Mouse (Mus musculus): ENCODE measurements around the gene Klc1. TPM values are rescaled to one million over a fixed set of nuclear protein-coding genes. Genes with fewer than 3 reads are reported as not detected.
"Not testable (repeated sequence)": the region's sequence is repeated elsewhere in the genome, so short reads cannot be mapped to it uniquely, and the experiment has no call there.

Gene Klc1
- polyA plus RNA-seq, 1 experiment from 2014 or later = 91.6 TPM

DNA sequence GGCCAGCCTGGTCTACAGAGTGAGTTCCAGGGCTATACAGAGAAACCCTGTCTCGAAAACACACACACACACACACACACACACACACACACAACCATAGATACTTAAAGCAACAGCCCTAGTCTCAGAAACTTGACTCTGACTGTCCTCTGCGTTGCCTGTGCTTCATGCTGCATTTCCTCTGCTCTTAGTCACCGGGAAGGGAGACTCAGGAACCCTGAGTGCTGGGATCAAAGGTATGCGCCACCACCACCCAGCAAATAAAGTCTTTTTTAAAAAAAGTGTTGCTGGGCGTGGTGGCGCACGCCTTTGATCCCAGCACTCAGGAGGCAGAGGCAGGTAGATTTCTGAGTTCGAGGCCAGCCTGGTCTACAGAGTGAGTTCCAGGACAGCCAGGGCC is 22.0 kb upstream of the Klc1 start:
- H3K4me3 ChIP-seq (ENCODE audit: low read length); H3K9me3 ChIP-seq (ENCODE audit: control insufficient read depth, low read length); H3K9ac ChIP-seq (ENCODE audit: low read depth, low read length); ATAC-seq (ENCODE audit: low FRiP score, low TSS enrichment); H3K27me3 ChIP-seq (ENCODE audit: control insufficient read depth, insufficient read depth, low read length); H3K36me3 ChIP-seq (ENCODE audit: control insufficient read depth, insufficient read depth, low read length); H3K4me2 ChIP-seq (replicated peaks; ENCODE audit: low read depth, low read length); H3K27ac ChIP-seq (ENCODE audit: low read depth, low read length): not testable (repeated sequence)
- WGBS = 85% methylated on average over 8 of the region's 8 CpGs
- H3K4me1 ChIP-seq (ENCODE audit: control insufficient read depth, insufficient read depth, low read length) = peaks cover 11% of the 10 kb centered on the region; the same call in 1 of the 2 replicates

DNA sequence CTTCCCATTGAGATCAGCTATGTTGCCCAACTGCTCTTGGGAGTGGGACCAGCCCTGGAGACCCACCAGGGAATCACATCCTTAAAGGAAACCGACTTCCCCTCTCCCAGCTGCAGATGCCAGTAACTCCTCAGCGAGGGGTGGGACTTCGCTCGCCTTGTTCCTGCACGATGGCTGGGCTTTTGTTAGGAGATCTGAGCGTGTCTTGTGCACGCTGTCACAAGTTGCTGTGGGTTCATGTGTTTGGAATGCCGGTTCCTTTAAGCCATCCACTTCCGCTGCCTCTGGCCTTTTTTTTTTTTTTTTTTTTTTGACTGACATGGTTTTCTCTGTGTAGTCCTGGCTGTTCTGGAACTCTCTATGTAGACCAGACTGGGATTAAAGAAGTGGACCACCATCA is 21.3 kb upstream of the Klc1 start:
- Histone ChIP-seq H3K4me1 (ENCODE audit: control insufficient read depth, insufficient read depth, low read length) (peaks cover 6% of the 10 kb centered on the region; the same call in 1 of the 2 replicates), H3K4me3 (ENCODE audit: low read length) (no peak overlapping the region), H3K27me3 (ENCODE audit: control insufficient read depth, insufficient read depth, low read length) (no peaks in the 10 kb centered on the region), H3K9ac (ENCODE audit: low read depth, low read length) (no peak overlapping the region), H3K9me3 (ENCODE audit: control insufficient read depth, low read length) (no peaks in the 10 kb centered on the region), H3K36me3 (ENCODE audit: control insufficient read depth, insufficient read depth, low read length) (no peaks in the 10 kb centered on the region; the same call in 1 of the 2 replicates), H3K4me2 (replicated peaks; ENCODE audit: low read depth, low read length) (no peak overlapping the region), H3K27ac (ENCODE audit: low read depth, low read length) (no peak overlapping the region)
- no peak for ATAC-seq (ENCODE audit: low FRiP score, low TSS enrichment)
- WGBS = 80% methylated on average over 9 of the region's 9 CpGs

DNA sequence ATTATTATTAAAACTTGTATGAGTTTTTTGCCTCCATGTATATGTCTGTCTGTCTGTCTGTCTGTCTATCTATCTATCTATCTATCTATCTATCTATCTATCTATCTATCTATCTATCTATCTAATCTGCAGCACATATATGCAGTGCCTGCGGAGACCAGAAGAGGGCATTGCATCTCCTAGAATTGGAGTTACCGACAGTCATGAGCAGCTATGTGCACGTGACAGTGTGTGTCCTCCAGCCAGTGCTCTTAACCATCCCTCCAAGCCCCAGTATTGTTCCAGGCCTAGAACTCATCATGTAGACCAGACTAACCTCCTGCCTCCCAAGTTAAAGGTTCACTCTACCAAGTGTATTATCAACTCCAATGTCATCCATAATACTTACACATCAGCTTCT is 19.9 kb upstream of the Klc1 start:
- no peak for ATAC-seq (ENCODE audit: low FRiP score, low TSS enrichment)
- H3K4me1 ChIP-seq (ENCODE audit: control insufficient read depth, insufficient read depth, low read length) = 0 out of 2 replicates have a peak, but pooled peaks cover 6% of the 10 kb centered on the region
- 15% methylated on average over 3 of the region's 3 CpGs for whole genome bisulfite sequencing
- H3K9me3 ChIP-seq (ENCODE audit: control insufficient read depth, low read length) = no peaks in the 10 kb centered on the region
- H3K9ac ChIP-seq (ENCODE audit: low read depth, low read length) = no peak overlapping the region
- H3K4me2 ChIP-seq (replicated peaks; ENCODE audit: low read depth, low read length) = no peak overlapping the region
- no peak overlapping the region for H3K4me3 ChIP-seq (ENCODE audit: low read length)
- no peaks in the 10 kb centered on the region; the same call in 1 of the 2 replicates for H3K36me3 ChIP-seq (ENCODE audit: control insufficient read depth, insufficient read depth, low read length)
- H3K27ac ChIP-seq (ENCODE audit: low read depth, low read length) = no peak overlapping the region
- no peaks in the 10 kb centered on the region for H3K27me3 ChIP-seq (ENCODE audit: control insufficient read depth, insufficient read depth, low read length)

DNA sequence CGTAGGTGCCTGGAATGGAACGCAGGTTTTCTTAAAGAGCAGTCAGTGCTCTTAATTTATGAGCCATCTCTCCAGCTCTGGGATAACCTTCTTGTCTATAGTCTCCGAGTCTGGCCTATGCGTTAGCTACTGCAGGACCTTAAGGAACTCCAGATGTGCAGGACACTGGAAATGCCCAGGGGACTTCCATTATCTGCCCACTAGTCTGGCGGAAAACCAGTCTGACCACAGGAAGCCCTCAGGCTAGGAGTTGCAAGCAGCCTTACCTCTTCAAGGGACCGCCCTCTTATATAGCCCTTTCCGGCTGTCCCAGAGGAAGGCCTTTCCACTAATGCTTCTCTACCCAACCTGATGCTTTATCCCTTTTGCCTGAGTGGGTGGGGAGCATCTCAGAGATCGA is 17.3 kb upstream of the Klc1 start:
- H3K27me3 ChIP-seq (ENCODE audit: control insufficient read depth, insufficient read depth, low read length) = no peaks in the 10 kb centered on the region
- no peak for ATAC-seq (ENCODE audit: low FRiP score, low TSS enrichment)
- H3K36me3 ChIP-seq (ENCODE audit: control insufficient read depth, insufficient read depth, low read length) = no peaks in the 10 kb centered on the region; the same call in 1 of the 2 replicates
- H3K9me3 ChIP-seq (ENCODE audit: control insufficient read depth, low read length) = no peaks in the 10 kb centered on the region
- H3K4me1 ChIP-seq (ENCODE audit: control insufficient read depth, insufficient read depth, low read length) = peaks cover 19% of the 10 kb centered on the region
- H3K27ac ChIP-seq (ENCODE audit: low read depth, low read length) = no peak overlapping the region
- no peak overlapping the region for H3K4me3 ChIP-seq (ENCODE audit: low read length)
- H3K9ac ChIP-seq (ENCODE audit: low read depth, low read length) = no peak overlapping the region
- no peak overlapping the region for H3K4me2 ChIP-seq (replicated peaks; ENCODE audit: low read depth, low read length)
- WGBS = 62% methylated on average over 8 of the region's 8 CpGs

DNA sequence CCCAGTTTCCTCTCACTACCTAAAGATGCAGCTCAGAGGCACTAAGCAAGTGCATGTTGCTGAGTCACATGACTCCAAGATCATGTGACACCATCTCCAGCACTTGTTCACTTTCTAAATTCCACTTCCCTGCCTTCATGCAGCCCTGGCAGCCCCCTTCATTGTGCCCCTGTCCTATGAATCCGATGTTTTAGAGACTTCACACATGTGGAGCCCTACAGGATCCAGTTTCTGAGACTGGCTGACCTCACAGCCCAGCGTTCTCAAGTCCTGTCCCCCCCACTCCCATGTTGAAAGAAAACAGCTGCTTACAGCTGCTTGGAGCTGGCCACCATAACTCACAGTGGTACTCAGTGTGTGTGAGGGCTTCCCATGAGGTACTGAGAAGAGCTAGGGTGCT is 15.2 kb upstream of the Klc1 start:
- Histone ChIP-seq H3K4me3 (ENCODE audit: low read length) (no peak overlapping the region), H3K9me3 (ENCODE audit: control insufficient read depth, low read length) (no peaks in the 10 kb centered on the region), H3K4me2 (replicated peaks; ENCODE audit: low read depth, low read length) (no peak overlapping the region; the same call in 1 of the 2 replicates), H3K9ac (ENCODE audit: low read depth, low read length) (no peak overlapping the region), H3K36me3 (ENCODE audit: control insufficient read depth, insufficient read depth, low read length) (no peaks in the 10 kb centered on the region; the same call in 1 of the 2 replicates), H3K4me1 (ENCODE audit: control insufficient read depth, insufficient read depth, low read length) (peaks cover 22% of the 10 kb centered on the region), H3K27me3 (ENCODE audit: control insufficient read depth, insufficient read depth, low read length) (no peaks in the 10 kb centered on the region), H3K27ac (ENCODE audit: low read depth, low read length) (peak overlapping the region; percentile 71)
- whole genome bisulfite sequencing = 24% methylated on average over 2 of the region's 2 CpGs
- peak; percentile 86 for ATAC-seq (ENCODE audit: low FRiP score, low TSS enrichment)

DNA sequence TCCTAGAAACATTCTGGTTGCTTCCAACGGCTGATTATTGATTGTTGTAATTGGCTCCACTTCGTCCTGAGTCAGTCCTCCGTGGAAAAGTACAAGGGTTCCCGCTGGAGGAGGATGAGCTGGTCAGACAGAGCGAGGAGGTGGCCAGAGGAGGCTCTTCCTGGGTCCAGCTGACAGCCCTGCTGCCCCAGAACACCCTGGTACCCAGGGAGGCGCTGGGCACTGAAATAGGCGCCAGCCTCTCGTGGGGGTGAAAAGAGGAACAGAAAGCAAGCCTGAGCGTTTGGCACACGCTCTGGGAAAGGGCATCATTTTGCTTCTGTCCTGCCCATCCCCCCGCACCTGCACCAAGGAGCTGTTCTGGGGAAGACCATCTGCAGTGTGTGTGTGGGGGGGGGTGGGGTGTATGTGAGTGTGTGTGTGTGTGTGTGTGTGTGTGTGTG is 14.6 kb upstream of the Klc1 start:
- 67% methylated on average over 11 of the region's 11 CpGs for WGBS
- ATAC-seq (ENCODE audit: low FRiP score, low TSS enrichment) = no peak
- H3K9ac ChIP-seq (ENCODE audit: low read depth, low read length) = no peak overlapping the region
- peak overlapping the region; percentile 71 for H3K27ac ChIP-seq (ENCODE audit: low read depth, low read length)
- no peak overlapping the region; the same call in 1 of the 2 replicates for H3K4me2 ChIP-seq (replicated peaks; ENCODE audit: low read depth, low read length)
- peaks cover 22% of the 10 kb centered on the region for H3K4me1 ChIP-seq (ENCODE audit: control insufficient read depth, insufficient read depth, low read length)
- H3K27me3 ChIP-seq (ENCODE audit: control insufficient read depth, insufficient read depth, low read length) = no peaks in the 10 kb centered on the region
- H3K4me3 ChIP-seq (ENCODE audit: low read length) = no peak overlapping the region
- H3K36me3 ChIP-seq (ENCODE audit: control insufficient read depth, insufficient read depth, low read length) = no peaks in the 10 kb centered on the region; the same call in 1 of the 2 replicates
- no peaks in the 10 kb centered on the region for H3K9me3 ChIP-seq (ENCODE audit: control insufficient read depth, low read length)

DNA sequence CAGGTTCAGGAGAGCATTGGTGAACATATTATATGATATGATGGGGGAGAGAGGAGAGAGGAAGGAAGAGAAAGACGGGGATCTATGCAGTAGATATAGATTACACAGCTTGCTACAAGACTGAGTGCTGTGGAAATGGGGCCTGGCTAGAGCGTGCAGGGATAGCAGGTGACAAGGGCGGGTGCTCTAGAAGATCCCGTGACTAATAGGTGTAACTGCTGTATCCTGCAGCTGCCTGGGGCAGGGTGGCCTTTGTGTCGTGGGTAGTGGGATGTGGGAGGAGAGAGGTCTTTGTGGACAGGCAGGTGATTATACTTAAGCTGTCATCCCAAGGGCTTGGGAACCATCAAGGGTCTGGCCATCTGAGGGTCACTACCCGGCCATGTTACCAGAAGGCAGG is 13.4 kb upstream of the Klc1 start:
- Histone ChIP-seq H3K27me3 (ENCODE audit: control insufficient read depth, insufficient read depth, low read length) (no peaks in the 10 kb centered on the region), H3K9ac (ENCODE audit: low read depth, low read length) (no peak overlapping the region), H3K36me3 (ENCODE audit: control insufficient read depth, insufficient read depth, low read length) (no peaks in the 10 kb centered on the region), H3K9me3 (ENCODE audit: control insufficient read depth, low read length) (no peaks in the 10 kb centered on the region), H3K27ac (ENCODE audit: low read depth, low read length) (no peak overlapping the region), H3K4me1 (ENCODE audit: control insufficient read depth, insufficient read depth, low read length) (peaks cover 22% of the 10 kb centered on the region), H3K4me2 (replicated peaks; ENCODE audit: low read depth, low read length) (no peak overlapping the region), H3K4me3 (ENCODE audit: low read length) (no peak overlapping the region)
- 54% methylated on average over 6 of the region's 6 CpGs for WGBS
- no peak for ATAC-seq (ENCODE audit: low FRiP score, low TSS enrichment)

DNA sequence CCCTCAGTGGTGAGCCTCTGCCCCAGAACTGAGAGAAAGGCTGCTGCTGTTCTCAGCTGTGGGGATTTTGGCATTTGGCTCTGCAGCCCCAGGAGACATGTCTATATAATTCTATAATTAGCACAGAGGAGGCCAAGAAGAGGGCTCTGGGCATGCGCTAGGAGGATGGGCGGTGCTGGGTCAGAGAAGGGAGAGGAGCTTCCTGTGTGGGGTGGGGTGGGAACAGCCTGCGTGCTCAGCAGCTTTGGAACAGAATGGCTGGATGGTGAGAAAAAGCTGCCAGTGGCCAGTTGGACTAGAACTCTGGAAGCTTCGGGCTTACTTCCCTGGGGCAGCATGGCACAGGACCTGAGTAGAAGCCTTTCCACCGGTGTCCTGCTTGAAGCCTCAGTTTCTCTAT is 12.6 kb upstream of the Klc1 start:
- Histone ChIP-seq H3K4me3 (ENCODE audit: low read length) (no peak overlapping the region), H3K4me2 (replicated peaks; ENCODE audit: low read depth, low read length) (no peak overlapping the region), H3K4me1 (ENCODE audit: control insufficient read depth, insufficient read depth, low read length) (peaks cover 22% of the 10 kb centered on the region), H3K9ac (ENCODE audit: low read depth, low read length) (no peak overlapping the region), H3K36me3 (ENCODE audit: control insufficient read depth, insufficient read depth, low read length) (no peaks in the 10 kb centered on the region), H3K27ac (ENCODE audit: low read depth, low read length) (peak overlapping the region; percentile 51; the same call in 1 of the 2 replicates), H3K9me3 (ENCODE audit: control insufficient read depth, low read length) (no peaks in the 10 kb centered on the region), H3K27me3 (ENCODE audit: control insufficient read depth, insufficient read depth, low read length) (no peaks in the 10 kb centered on the region)
- 64% methylated on average over 5 of the region's 5 CpGs for WGBS
- ATAC-seq (ENCODE audit: low FRiP score, low TSS enrichment) = peak; percentile 33; the same call in 1 of the 2 replicates

DNA sequence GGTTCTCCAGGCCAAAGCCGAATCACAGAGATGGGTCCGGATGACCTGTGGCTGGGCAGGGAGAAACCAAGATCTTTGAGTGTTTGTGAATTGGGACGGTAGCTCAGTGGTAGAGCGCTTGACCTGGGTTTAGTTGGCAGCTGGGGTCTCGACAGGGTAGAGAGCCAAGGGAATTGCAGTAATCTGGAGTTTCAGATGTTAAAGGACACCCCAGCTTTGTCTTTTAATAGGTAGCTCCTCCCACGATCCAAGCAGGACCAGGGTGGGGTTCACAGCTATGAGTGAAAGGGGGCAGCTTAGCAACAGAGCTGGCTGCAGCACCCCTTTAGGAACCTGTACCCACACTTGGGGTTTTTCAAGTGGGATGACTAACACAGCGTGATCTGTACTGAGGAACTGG is 11.2 kb upstream of the Klc1 start:
- no peak overlapping the region for H3K27ac ChIP-seq (ENCODE audit: low read depth, low read length)
- no peaks in the 10 kb centered on the region for H3K27me3 ChIP-seq (ENCODE audit: control insufficient read depth, insufficient read depth, low read length)
- 78% methylated on average over 7 of the region's 7 CpGs for WGBS
- no peak overlapping the region for H3K9ac ChIP-seq (ENCODE audit: low read depth, low read length)
- H3K36me3 ChIP-seq (ENCODE audit: control insufficient read depth, insufficient read depth, low read length) = no peaks in the 10 kb centered on the region
- H3K4me3 ChIP-seq (ENCODE audit: low read length) = no peak overlapping the region
- no peak for ATAC-seq (ENCODE audit: low FRiP score, low TSS enrichment)
- H3K4me1 ChIP-seq (ENCODE audit: control insufficient read depth, insufficient read depth, low read length) = peaks cover 22% of the 10 kb centered on the region
- no peaks in the 10 kb centered on the region for H3K9me3 ChIP-seq (ENCODE audit: control insufficient read depth, low read length)
- H3K4me2 ChIP-seq (replicated peaks; ENCODE audit: low read depth, low read length) = no peak overlapping the region
